Mouse (Mus musculus): ENCODE measurements around the gene Fam129a. TPM values are rescaled to one million over a fixed set of nuclear protein-coding genes. Genes with fewer than 3 reads are reported as not detected.

Gene Fam129a
- polyA plus RNA-seq, 1 experiment from 2014 or later = 9.1 TPM

GRCm38 (mm10) chr1:151627141-151627540 lies 56.2 kb downstream of the Fam129a start:
- Histone ChIP-seq H3K27me3 (no peaks in the 10 kb centered on the region), H3K4me2 (no peak overlapping the region), H3K9ac (no peak overlapping the region), H3K36me3 (replicated peaks) (no peaks in the 10 kb centered on the region), H3K4me3 (replicated peaks) (no peak overlapping the region), H3K9me3 (replicated peaks) (no peaks in the 10 kb centered on the region), H3K27ac (replicated peaks) (no peak overlapping the region), H3K4me1 (replicated peaks) (peaks cover 20% of the 10 kb centered on the region)
- WGBS (ENCODE audit: insufficient replicate concordance) = 68% methylated on average over 3 of the region's 3 CpGs
- ATAC-seq (ENCODE audit: insufficient read depth) = no peak

GRCm38 (mm10) chr1:151629591-151630250 lies 58.7 kb downstream of the Fam129a start:
- WGBS (ENCODE audit: insufficient replicate concordance) = 46% methylated on average over 7 of the region's 7 CpGs
- no peak overlapping the region for H3K4me3 ChIP-seq (replicated peaks)
- no peak for ATAC-seq (ENCODE audit: insufficient read depth)
- no peak overlapping the region for H3K9ac ChIP-seq
- no peak overlapping the region for H3K4me2 ChIP-seq
- no peaks in the 10 kb centered on the region for H3K27me3 ChIP-seq
- no peak overlapping the region for H3K27ac ChIP-seq (replicated peaks)
- 0 out of 2 replicates have a peak, but pooled peaks cover 3% of the 10 kb centered on the region for H3K9me3 ChIP-seq (replicated peaks)
- H3K4me1 ChIP-seq (replicated peaks) = peaks cover 15% of the 10 kb centered on the region
- no peaks in the 10 kb centered on the region for H3K36me3 ChIP-seq (replicated peaks)

DNA sequence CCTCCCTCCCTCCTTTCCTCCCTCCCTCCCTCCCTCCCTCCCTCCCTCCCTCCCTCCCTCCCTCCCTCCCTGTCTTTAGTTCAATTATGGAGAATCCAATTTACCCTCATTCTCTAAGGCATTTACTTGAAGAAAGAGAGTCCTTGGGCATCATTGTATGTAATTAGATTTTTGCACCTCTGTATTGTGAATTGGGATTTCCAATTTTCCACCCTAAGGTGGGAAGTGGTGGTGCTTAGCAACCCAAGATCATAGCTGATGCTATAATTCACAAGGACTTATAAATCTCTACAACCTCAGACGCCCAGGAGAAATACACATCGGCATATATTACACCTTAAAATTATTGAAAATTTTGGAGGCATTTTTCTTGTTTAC lies 59.3 kb downstream of the Fam129a start:
- H3K36me3 ChIP-seq (replicated peaks) = no peaks in the 10 kb centered on the region
- no peak overlapping the region for H3K9ac ChIP-seq
- no peak overlapping the region for H3K4me2 ChIP-seq
- H3K9me3 ChIP-seq (replicated peaks) = 0 out of 2 replicates have a peak, but pooled peaks cover 3% of the 10 kb centered on the region
- H3K4me3 ChIP-seq (replicated peaks) = no peak overlapping the region
- no peak overlapping the region for H3K27ac ChIP-seq (replicated peaks)
- H3K27me3 ChIP-seq = no peaks in the 10 kb centered on the region
- peaks cover 13% of the 10 kb centered on the region; the same call in 1 of the 2 replicates for H3K4me1 ChIP-seq (replicated peaks)
- WGBS (ENCODE audit: insufficient replicate concordance) = 56% methylated on average over 2 of the region's 2 CpGs
- ATAC-seq (ENCODE audit: insufficient read depth) = no peak

DNA sequence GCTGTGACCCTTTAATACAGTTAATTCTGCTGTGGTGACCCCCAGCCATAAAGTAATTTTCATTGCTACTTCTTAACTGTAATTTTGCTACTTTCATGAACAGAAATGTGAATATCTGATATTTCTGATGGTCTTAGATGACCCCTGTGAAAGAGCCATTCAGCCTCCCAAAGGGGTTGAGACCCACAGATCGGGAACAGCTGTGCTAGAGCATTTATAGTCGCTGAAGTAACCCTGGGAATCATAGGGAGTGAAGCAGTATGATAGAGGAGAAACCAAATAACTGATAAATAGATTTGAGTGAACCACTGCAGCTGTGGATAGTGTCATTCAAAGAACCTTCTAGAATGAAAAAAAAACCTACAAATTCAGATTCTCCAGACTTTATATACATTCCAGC lies 60.1 kb downstream of the Fam129a start:
- 0 out of 2 replicates have a peak, but pooled peaks cover 3% of the 10 kb centered on the region for H3K9me3 ChIP-seq (replicated peaks)
- peaks cover 13% of the 10 kb centered on the region; the same call in 1 of the 2 replicates for H3K4me1 ChIP-seq (replicated peaks)
- no peaks in the 10 kb centered on the region for H3K27me3 ChIP-seq
- ATAC-seq (ENCODE audit: insufficient read depth) = no peak
- H3K36me3 ChIP-seq (replicated peaks) = no peaks in the 10 kb centered on the region
- H3K27ac ChIP-seq (replicated peaks) = no peak overlapping the region
- H3K4me2 ChIP-seq = no peak overlapping the region
- no peak overlapping the region for H3K9ac ChIP-seq
- WGBS (ENCODE audit: insufficient replicate concordance) = 46% methylated on average over 2 of the region's 2 CpGs
- H3K4me3 ChIP-seq (replicated peaks) = no peak overlapping the region

DNA sequence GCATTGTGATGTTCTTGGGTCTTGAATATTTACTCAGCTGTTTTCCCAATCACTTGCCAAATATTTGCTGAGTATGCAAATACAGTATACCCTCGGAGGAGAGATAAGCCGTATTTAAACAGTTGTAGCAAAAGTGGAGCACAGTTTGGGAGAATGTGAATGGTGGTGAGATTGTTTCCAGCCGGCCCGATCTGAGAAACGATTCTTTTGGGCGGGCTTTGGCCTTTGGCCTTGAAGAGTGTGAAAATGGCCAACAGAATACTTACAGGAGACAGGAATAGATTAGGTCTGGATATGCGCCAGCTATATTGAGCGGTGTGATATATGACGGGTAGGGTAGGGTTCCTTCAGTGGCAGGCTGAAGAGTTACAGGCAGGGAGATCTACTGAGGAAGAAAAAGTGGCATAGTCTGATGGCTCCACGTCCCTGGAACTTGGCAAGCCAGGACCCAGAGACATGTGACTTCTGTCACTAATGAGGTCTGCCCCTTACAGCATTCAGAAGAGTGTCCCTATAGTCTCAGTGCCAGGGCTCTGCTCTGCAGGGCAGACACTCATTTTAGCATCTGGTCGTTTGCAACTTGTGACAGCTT lies 60.8 kb downstream of the Fam129a start:
- H3K27me3 ChIP-seq = no peaks in the 10 kb centered on the region
- H3K4me1 ChIP-seq (replicated peaks) = peaks cover 13% of the 10 kb centered on the region; the same call in 1 of the 2 replicates
- H3K4me3 ChIP-seq (replicated peaks) = no peak overlapping the region
- WGBS (ENCODE audit: insufficient replicate concordance) = 67% methylated on average over 11 of the region's 11 CpGs
- ATAC-seq (ENCODE audit: insufficient read depth) = 0 out of 2 replicates have a peak, but pooled peaks have one; percentile 32
- no peaks in the 10 kb centered on the region for H3K36me3 ChIP-seq (replicated peaks)
- no peak overlapping the region for H3K9ac ChIP-seq
- H3K9me3 ChIP-seq (replicated peaks) = 0 out of 2 replicates have a peak, but pooled peaks cover 3% of the 10 kb centered on the region
- no peak overlapping the region for H3K27ac ChIP-seq (replicated peaks)
- H3K4me2 ChIP-seq = peak overlapping the region; percentile 20

DNA sequence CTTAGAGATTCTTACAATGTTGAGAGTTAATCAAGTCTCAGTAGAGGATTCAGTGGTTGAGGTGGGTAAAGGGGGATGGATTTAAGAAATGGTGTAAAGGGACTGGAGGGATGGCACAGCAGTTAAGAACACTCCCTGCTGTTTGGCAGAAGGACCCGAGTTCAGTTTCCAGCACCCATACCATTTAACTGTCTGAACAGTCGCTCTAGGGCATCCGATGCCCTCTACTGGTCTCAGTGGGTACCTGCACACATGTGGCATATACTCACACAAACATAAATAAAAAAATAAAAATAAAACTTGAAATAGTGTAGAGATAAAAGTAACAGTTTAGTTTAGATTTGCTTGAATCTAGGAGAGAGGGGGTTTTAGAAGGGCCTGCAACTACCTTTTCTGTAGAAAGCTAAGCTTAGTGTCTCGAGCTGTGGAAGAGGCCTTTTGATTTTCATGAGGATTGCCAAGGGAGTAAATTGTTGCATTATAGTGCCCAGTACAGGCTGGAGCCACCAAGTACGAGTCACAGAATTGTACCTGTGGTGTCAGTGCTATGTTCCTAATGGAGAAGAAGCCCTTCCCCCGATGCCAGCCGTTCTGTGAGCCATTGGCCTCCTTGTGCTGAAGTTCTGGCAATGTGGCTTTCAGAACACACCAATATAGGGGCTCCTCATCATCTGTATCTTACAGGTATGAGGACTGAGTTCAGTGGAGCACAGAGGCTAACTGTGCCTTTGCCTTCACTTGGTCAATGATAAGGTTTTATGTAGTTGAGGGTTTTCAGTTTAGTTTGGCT lies 61.8 kb downstream of the Fam129a start:
- Histone ChIP-seq H3K4me1 (replicated peaks) (peaks cover 13% of the 10 kb centered on the region; the same call in 1 of the 2 replicates), H3K9me3 (replicated peaks) (0 out of 2 replicates have a peak, but pooled peaks cover 3% of the 10 kb centered on the region), H3K27ac (replicated peaks) (no peak overlapping the region), H3K4me3 (replicated peaks) (no peak overlapping the region), H3K9ac (no peak overlapping the region), H3K36me3 (replicated peaks) (no peaks in the 10 kb centered on the region), H3K4me2 (no peak overlapping the region), H3K27me3 (no peaks in the 10 kb centered on the region)
- ATAC-seq (ENCODE audit: insufficient read depth) = no peak
- 80% methylated on average over 7 of the region's 7 CpGs for WGBS (ENCODE audit: insufficient replicate concordance)

DNA sequence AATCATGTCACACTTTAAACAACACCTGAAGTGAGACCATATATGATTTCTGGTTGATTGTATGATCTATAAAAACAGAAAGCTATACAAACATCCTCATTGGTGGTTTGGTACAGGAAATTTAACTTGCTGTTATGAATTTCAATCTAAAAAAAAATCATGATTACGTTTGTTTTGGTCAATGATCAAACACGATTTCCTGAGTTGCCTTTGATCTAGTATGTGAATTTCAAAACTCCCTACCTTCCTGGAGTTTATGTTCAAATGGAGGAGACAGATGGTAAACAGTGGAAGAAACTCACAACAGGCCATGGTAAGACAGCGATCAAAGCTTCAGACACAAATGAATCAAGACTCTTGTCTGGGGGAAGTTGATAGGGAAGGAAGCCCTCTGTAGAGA lies 65.7 kb downstream of the Fam129a start:
- Histone ChIP-seq H3K27ac (replicated peaks) (no peak overlapping the region), H3K9ac (no peak overlapping the region), H3K4me2 (no peak overlapping the region), H3K36me3 (replicated peaks) (no peaks in the 10 kb centered on the region; the same call in 1 of the 2 replicates), H3K27me3 (no peaks in the 10 kb centered on the region), H3K9me3 (replicated peaks) (0 out of 2 replicates have a peak, but pooled peaks cover 3% of the 10 kb centered on the region), H3K4me1 (replicated peaks) (peaks cover 4% of the 10 kb centered on the region; the same call in 1 of the 2 replicates), H3K4me3 (replicated peaks) (no peak overlapping the region)
- ATAC-seq (ENCODE audit: insufficient read depth) = no peak
- WGBS (ENCODE audit: insufficient replicate concordance) = 57% methylated on average over 3 of the region's 3 CpGs

- no peaks in the 10 kb centered on the region for H3K27me3 ChIP-seq
- WGBS (ENCODE audit: insufficient replicate concordance) = 47% methylated on average over 9 of the region's 9 CpGs
- H3K4me3 ChIP-seq (replicated peaks) = no peak overlapping the region
- no peak overlapping the region for H3K27ac ChIP-seq (replicated peaks)
- ATAC-seq (ENCODE audit: insufficient read depth) = no peak
- no peak overlapping the region for H3K4me2 ChIP-seq
- H3K9me3 ChIP-seq (replicated peaks) = 0 out of 2 replicates have a peak, but pooled peaks cover 2% of the 10 kb centered on the region
- H3K36me3 ChIP-seq (replicated peaks) = no peaks in the 10 kb centered on the region; the same call in 1 of the 2 replicates
- no peaks in the 10 kb centered on the region; the same call in 1 of the 2 replicates for H3K4me1 ChIP-seq (replicated peaks)
- no peak overlapping the region for H3K9ac ChIP-seq
These were observed 66.5 kb downstream of the Fam129a start for GRCm38 (mm10) chr1:151637351-151637922.

- no peak overlapping the region for H3K27ac ChIP-seq (replicated peaks)
- no peak overlapping the region for H3K9ac ChIP-seq
- H3K4me1 ChIP-seq (replicated peaks) = no peaks in the 10 kb centered on the region
- no peak overlapping the region for H3K4me3 ChIP-seq (replicated peaks)
- no peak for ATAC-seq (ENCODE audit: insufficient read depth)
- H3K27me3 ChIP-seq = no peaks in the 10 kb centered on the region
- H3K9me3 ChIP-seq (replicated peaks) = no peaks in the 10 kb centered on the region
- no peaks in the 10 kb centered on the region; the same call in 1 of the 2 replicates for H3K36me3 ChIP-seq (replicated peaks)
- H3K4me2 ChIP-seq = no peak overlapping the region
- 70% methylated on average over 5 of the region's 5 CpGs for WGBS (ENCODE audit: insufficient replicate concordance)
These were observed 67.4 kb downstream of the Fam129a start for GRCm38 (mm10) chr1:151638357-151638756.

GRCm38 (mm10) chr1:151638770-151639169 lies 67.8 kb downstream of the Fam129a start:
- Histone ChIP-seq H3K9ac (no peak overlapping the region), H3K4me3 (replicated peaks) (no peak overlapping the region), H3K27me3 (no peaks in the 10 kb centered on the region), H3K36me3 (replicated peaks) (no peaks in the 10 kb centered on the region; the same call in 1 of the 2 replicates), H3K27ac (replicated peaks) (no peak overlapping the region), H3K9me3 (replicated peaks) (no peaks in the 10 kb centered on the region), H3K4me1 (replicated peaks) (no peaks in the 10 kb centered on the region), H3K4me2 (no peak overlapping the region)
- ATAC-seq (ENCODE audit: insufficient read depth) = no peak
- 72% methylated on average over 2 of the region's 2 CpGs for WGBS (ENCODE audit: insufficient replicate concordance)
